Mouse (Mus musculus): ENCODE measurements at regions not wholly inside any gene's neighbourhood (a gene's known extent, or its start where the extent isn't known, plus 50 kb on each side); places are given as distances from the start of the nearest gene placed in this dataset.
A peak's percentile ranks its signal among the peaks of the same experiment; 100 is the strongest.

GRCm38 (mm10) chr15:51635129-51635920 is 2249.4 kb upstream of the Gm7489 start:
- no peak for TF ChIP-seq CTCF (IDR thresholded peaks at IDR 0.05; ENCODE audit: low read depth)
- Histone ChIP-seq H3K4me3 (ENCODE audit: low read depth, low read length) (no peak overlapping the region), H3K9ac (no peak overlapping the region), H3K4me2 (no peak overlapping the region; the same call in 1 of the 2 replicates), H3K27ac (ENCODE audit: low read depth) (no peak overlapping the region), H3K4me1 (ENCODE audit: insufficient read depth) (no peaks in the 10 kb centered on the region), H3K9me3 (ENCODE audit: low read depth, low read length) (no peaks in the 10 kb centered on the region), H3K36me3 (ENCODE audit: insufficient read depth) (no peaks in the 10 kb centered on the region), H3K27me3 (ENCODE audit: insufficient read depth, low read length) (no peaks in the 10 kb centered on the region)
- ATAC-seq (ENCODE audit: insufficient read depth) = no peak
- WGBS = 47% methylated on average over 21 of the region's 21 CpGs
- DNase-seq = peak; percentile 16

- Histone ChIP-seq H3K36me3 (ENCODE audit: insufficient read depth) (no peaks in the 10 kb centered on the region), H3K4me2 (no peak overlapping the region), H3K27ac (ENCODE audit: low read depth) (no peak overlapping the region), H3K4me1 (ENCODE audit: insufficient read depth) (no peaks in the 10 kb centered on the region), H3K27me3 (ENCODE audit: insufficient read depth, low read length) (no peaks in the 10 kb centered on the region), H3K9ac (no peak overlapping the region), H3K9me3 (ENCODE audit: low read depth, low read length) (no peaks in the 10 kb centered on the region), H3K4me3 (ENCODE audit: low read depth, low read length) (no peak overlapping the region)
- ATAC-seq (ENCODE audit: insufficient read depth) (no peak), DNase-seq (no peak)
- no peak for TF ChIP-seq CTCF (IDR thresholded peaks at IDR 0.05; ENCODE audit: low read depth)
- WGBS = 91% methylated on average over 1 of the region's 1 CpGs
These were observed 2247.1 kb upstream of the Gm7489 start for GRCm38 (mm10) chr15:51637570-51637969.

GRCm38 (mm10) chr15:51643772-51644311 is 2240.9 kb upstream of the Gm7489 start:
- H3K9ac ChIP-seq = no peak overlapping the region
- DNase-seq (no peak), ATAC-seq (ENCODE audit: insufficient read depth) (no peak)
- H3K36me3 ChIP-seq (ENCODE audit: insufficient read depth) = no peaks in the 10 kb centered on the region
- no peaks in the 10 kb centered on the region for H3K9me3 ChIP-seq (ENCODE audit: low read depth, low read length)
- TF ChIP-seq CTCF (IDR thresholded peaks at IDR 0.05; ENCODE audit: low read depth) = no peak
- H3K27me3 ChIP-seq (ENCODE audit: insufficient read depth, low read length) = no peaks in the 10 kb centered on the region
- 64% methylated on average over 6 of the region's 6 CpGs for WGBS
- no peak overlapping the region for H3K4me3 ChIP-seq (ENCODE audit: low read depth, low read length)
- no peak overlapping the region for H3K27ac ChIP-seq (ENCODE audit: low read depth)
- H3K4me2 ChIP-seq = no peak overlapping the region
- H3K4me1 ChIP-seq (ENCODE audit: insufficient read depth) = no peaks in the 10 kb centered on the region

DNA sequence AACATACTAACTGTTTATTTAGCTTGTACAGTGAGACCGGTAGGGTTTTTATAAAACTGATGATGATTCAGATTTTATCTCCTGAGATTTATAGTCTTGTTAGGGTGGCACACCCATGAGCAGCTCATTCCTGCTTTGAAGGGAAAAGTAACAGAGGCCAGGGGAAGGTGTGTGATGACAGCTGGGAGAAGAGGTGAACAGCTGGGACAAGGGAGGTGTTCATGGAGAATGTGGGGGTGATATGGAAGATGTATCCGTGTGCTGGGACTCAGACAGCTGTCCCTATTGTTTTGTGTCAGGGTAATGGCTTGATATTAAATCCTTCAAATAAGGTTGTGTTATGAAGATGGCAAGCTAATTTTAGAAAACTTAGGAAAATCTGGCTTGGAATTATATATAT is 2238.4 kb upstream of the Gm7489 start:
- TF ChIP-seq CTCF (IDR thresholded peaks at IDR 0.05; ENCODE audit: low read depth) = no peak
- 35% methylated on average over 2 of the region's 2 CpGs for WGBS

GRCm38 (mm10) chr15:51652497-51652896 is 2232.2 kb upstream of the Gm7489 start:
- H3K4me1 ChIP-seq (ENCODE audit: insufficient read depth) = no peaks in the 10 kb centered on the region
- H3K27me3 ChIP-seq (ENCODE audit: insufficient read depth, low read length) = no peaks in the 10 kb centered on the region
- H3K9ac ChIP-seq = no peak overlapping the region
- no peak overlapping the region for H3K27ac ChIP-seq (ENCODE audit: low read depth)
- ATAC-seq (ENCODE audit: insufficient read depth) (no peak), DNase-seq (no peak)
- H3K4me3 ChIP-seq (ENCODE audit: low read depth, low read length) = no peak overlapping the region
- H3K9me3 ChIP-seq (ENCODE audit: low read depth, low read length) = no peaks in the 10 kb centered on the region
- no peak overlapping the region for H3K4me2 ChIP-seq
- H3K36me3 ChIP-seq (ENCODE audit: insufficient read depth) = no peaks in the 10 kb centered on the region
- 64% methylated on average over 4 of the region's 4 CpGs for WGBS
- TF ChIP-seq CTCF (IDR thresholded peaks at IDR 0.05; ENCODE audit: low read depth) = no peak

More for the DNA sequence above, 2238.4 kb upstream of the Gm7489 start:
- no peak overlapping the region for H3K9ac ChIP-seq
- no peaks in the 10 kb centered on the region for H3K4me1 ChIP-seq (ENCODE audit: insufficient read depth)
- DNase-seq (no peak), ATAC-seq (ENCODE audit: insufficient read depth) (no peak)
- no peak overlapping the region for H3K4me2 ChIP-seq
- no peaks in the 10 kb centered on the region for H3K36me3 ChIP-seq (ENCODE audit: insufficient read depth)
- H3K9me3 ChIP-seq (ENCODE audit: low read depth, low read length) = no peaks in the 10 kb centered on the region
- no peak overlapping the region for H3K27ac ChIP-seq (ENCODE audit: low read depth)
- no peak overlapping the region for H3K4me3 ChIP-seq (ENCODE audit: low read depth, low read length)
- H3K27me3 ChIP-seq (ENCODE audit: insufficient read depth, low read length) = no peaks in the 10 kb centered on the region

- WGBS = 81% methylated on average over 1 of the region's 1 CpGs
- Histone ChIP-seq H3K9me3 (ENCODE audit: low read depth, low read length) (no peaks in the 10 kb centered on the region), H3K27ac (ENCODE audit: low read depth) (no peak overlapping the region), H3K4me3 (ENCODE audit: low read depth, low read length) (no peak overlapping the region), H3K27me3 (ENCODE audit: insufficient read depth, low read length) (no peaks in the 10 kb centered on the region), H3K36me3 (ENCODE audit: insufficient read depth) (no peaks in the 10 kb centered on the region), H3K9ac (no peak overlapping the region), H3K4me2 (no peak overlapping the region), H3K4me1 (ENCODE audit: insufficient read depth) (no peaks in the 10 kb centered on the region)
- DNase-seq = no peak
- TF ChIP-seq CTCF (IDR thresholded peaks at IDR 0.05; ENCODE audit: low read depth) = no peak
- ATAC-seq (ENCODE audit: insufficient read depth) = no peak
These were observed 2227.1 kb upstream of the Gm7489 start for GRCm38 (mm10) chr15:51657621-51658020.

- ATAC-seq (ENCODE audit: insufficient read depth) (no peak), DNase-seq (no peak)
- no peak overlapping the region for H3K4me3 ChIP-seq (ENCODE audit: low read depth, low read length)
- no peaks in the 10 kb centered on the region for H3K4me1 ChIP-seq (ENCODE audit: insufficient read depth)
- H3K4me2 ChIP-seq = no peak overlapping the region
- WGBS = 49% methylated on average over 3 of the region's 3 CpGs
- TF ChIP-seq CTCF (IDR thresholded peaks at IDR 0.05; ENCODE audit: low read depth) = no peak
- H3K27me3 ChIP-seq (ENCODE audit: insufficient read depth, low read length) = no peaks in the 10 kb centered on the region
- H3K36me3 ChIP-seq (ENCODE audit: insufficient read depth) = no peaks in the 10 kb centered on the region
- H3K9me3 ChIP-seq (ENCODE audit: low read depth, low read length) = no peaks in the 10 kb centered on the region
- H3K27ac ChIP-seq (ENCODE audit: low read depth) = no peak overlapping the region
- no peak overlapping the region for H3K9ac ChIP-seq
These were observed 2216.4 kb upstream of the Gm7489 start for GRCm38 (mm10) chr15:51668340-51668739.
